Mouse (Mus musculus) embryonic fibroblast, embryonic 13.5 days (primary cell): ENCODE data around the gene Zfp991.
"Not testable (repeated sequence)": the region's sequence is repeated elsewhere in the genome, so short reads cannot be mapped to it uniquely, and the experiment has no call there.

Experiments
- CTCF ChIP-seq: IDR thresholded peaks from 2 replicates; pipeline ENCODE4 v1.5.1; 2011; ENCODE audit warnings: mild to moderate bottlenecking, control low read depth, low read length, moderate library complexity, borderline replicate concordance; ENCODE audit not compliant: insufficient read depth
- POLR2A ChIP-seq: IDR thresholded peaks from 2 replicates; pipeline ENCODE4 v1.6.1; 2011; ENCODE audit warnings: low read depth, mild to moderate bottlenecking, control low read depth, low read length, moderate library complexity

DNA sequence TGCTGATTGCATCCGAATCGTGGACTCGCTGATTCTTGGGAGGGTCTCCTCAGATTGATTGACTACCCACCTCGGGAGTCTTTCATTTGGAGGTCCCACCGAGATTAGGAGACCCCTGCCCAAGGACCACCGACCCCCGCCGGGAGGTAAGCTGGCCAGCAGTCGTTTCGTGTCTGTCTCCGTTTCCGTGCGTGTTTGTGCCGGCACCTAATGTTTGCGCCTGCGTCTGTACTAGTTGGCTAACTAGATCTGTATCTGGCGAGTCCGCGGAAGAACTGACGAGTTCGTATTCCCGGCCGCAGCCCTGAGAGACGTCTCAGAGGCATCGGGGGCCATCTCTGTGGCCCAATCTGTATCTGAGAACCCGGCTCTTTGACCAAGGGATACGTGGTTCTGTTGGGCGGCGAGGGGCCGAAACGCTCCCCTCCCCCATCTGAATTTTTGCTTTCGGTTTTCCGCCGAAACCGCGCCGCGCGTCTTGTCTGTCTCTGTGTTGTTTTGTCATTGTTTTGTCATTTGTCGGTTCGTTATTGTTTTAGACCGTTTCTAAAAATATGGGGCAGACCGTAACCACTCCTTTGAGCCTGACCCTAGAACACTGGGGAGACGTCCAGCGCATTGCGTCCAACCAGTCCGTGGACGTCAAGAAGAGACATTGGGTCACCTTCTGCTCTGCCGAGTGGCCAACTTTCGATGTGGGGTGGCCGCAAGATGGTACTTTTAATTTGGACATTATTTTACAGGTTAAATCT lies 87.7 kb downstream of the Zfp991 start:
- not testable (repeated sequence) for TF ChIP-seq POLR2A, CTCF
